Mouse (Mus musculus) heart, postnatal 25 days (tissue): ENCODE measurements at regions not wholly inside any gene's neighbourhood (a gene's known extent, or its start where the extent isn't known, plus 50 kb on each side); places are given as distances from the start of the nearest gene placed in this dataset.

ENCODE experiments used
- DNase-seq: peaks from one replicate; pipeline ENCODE4 v3.0.0; 2022; ENCODE audit warnings: low spot score
- intact Hi-C: fragments of 180-260 bp; cut with DNase I; formaldehyde crosslinking; loops from one replicate; pipeline ENCODE4 v1.15.1; 2025

DNA sequence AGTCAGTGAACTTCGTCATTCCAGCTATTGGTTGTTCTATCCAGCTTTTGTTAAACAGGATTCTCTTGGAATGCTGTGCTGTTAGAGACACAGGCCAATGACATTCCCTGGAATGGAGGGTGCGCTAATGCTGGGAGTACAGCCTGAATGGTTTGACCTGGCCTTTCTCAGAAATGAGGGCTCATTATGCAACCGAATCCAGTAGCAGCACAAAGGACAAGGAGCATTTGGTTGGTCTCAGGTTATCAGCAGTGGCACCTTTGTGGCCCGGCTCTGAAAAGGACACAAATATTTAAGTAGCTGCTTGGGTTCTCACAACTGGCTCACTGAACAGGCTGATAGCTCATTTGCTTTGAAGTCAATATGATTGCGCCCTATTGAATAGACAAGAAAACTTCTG is 1423.1 kb upstream of the A1bg start:
- intact Hi-C loops = no loop called here
- DNase-seq = no peak

DNA sequence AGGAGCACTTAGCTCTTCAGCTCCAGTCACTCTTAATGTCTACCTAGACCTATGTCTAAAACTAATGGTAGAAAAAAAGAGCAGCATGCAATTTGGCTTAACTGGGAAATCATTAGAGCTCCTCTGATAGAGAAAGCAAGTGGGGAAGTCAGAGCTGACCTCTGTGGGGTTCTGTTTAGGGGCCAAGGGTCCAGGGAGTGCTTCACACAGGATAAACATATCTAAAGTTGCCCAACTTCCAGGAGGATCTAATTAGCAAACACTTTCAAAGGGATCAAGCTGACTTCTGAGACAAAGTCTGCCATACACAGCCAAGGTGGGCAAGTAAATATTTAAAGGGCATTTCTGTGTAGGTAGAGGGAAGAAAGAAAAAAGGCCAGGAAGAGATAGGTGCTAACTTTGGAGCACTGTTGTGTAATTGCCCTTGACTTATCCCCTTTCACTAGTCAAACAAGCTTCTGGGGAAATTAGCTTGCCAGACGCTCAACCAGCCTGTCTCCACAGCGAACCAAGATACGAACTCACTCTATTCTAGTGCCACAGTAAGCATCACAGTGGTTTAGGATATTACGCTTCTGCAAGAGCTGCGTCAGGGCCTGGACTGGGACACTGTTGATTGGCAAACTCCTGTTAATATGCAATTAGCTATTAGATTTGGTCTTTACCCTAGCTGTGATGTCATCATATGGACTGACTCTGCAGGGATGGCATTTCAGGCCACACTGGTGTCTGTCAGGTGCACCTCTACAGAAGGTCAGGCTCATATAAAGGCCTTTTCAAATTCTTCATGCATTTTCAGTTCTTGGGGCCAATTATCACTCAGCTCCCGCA is 1413.9 kb upstream of the A1bg start:
- intact Hi-C loops = no loop called here
- DNase-seq = no peak

DNA sequence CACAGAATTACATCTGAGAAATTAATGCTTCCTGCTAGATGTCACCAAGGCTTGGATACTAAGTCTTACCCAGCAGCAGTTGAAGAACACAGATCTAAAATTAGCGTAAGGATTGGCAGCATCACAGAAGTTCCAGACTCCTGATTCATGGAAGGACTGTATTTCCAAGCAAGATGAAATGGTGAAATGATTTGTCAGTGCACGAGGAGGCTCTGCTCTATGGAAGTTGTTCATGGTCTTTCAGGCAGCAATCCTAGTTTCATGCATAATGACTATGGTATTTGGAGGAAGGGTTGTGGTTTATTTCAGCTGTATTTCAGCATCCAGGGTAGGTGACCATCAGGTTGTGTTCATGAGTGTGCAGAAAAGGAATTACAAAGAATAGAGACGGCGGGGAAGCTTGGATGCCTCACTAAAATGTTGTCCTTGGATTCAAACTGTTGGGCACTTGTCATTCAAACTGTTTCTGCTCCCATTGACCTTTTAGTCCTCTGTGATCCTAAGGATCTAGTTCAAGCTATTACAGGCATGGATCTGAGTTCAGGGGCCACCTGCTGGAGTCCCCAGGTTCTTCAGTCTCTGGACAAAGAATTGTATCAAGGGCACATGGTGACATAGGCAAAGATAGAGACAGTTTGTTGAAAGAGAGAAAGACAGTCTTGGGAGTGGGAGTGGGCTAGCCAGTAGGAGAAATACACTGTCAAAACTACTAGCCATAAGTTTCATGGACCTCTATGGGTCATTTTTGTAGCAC is 1411.6 kb upstream of the A1bg start:
- no peak for DNase-seq

DNA sequence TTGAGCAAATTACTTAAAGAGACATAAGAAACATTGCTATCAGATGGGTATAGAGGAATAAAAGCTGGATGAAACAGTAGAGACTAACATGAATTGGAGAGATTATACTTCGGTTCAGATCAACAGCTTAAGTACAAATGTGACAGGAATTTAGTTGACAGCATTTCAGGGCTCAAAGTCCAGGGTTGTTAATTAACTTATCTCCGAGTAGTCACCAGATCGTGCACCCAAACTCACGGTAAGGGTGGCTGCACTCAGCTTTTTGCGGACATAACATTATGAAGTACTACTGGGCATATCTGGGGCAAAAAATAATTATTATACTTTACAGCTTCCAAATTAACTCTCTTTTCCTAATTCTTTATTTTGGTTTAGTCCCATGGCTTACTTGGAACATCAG is 1409.3 kb upstream of the A1bg start:
- no peak for DNase-seq
- intact Hi-C loops = no loop called here

More for the DNA sequence above, 1411.6 kb upstream of the A1bg start:
- intact Hi-C loops = loop anchor here (2.0 kb wide), 1 partner anchor 348 kb away; no protein-coding TSS in a partner anchor

DNA sequence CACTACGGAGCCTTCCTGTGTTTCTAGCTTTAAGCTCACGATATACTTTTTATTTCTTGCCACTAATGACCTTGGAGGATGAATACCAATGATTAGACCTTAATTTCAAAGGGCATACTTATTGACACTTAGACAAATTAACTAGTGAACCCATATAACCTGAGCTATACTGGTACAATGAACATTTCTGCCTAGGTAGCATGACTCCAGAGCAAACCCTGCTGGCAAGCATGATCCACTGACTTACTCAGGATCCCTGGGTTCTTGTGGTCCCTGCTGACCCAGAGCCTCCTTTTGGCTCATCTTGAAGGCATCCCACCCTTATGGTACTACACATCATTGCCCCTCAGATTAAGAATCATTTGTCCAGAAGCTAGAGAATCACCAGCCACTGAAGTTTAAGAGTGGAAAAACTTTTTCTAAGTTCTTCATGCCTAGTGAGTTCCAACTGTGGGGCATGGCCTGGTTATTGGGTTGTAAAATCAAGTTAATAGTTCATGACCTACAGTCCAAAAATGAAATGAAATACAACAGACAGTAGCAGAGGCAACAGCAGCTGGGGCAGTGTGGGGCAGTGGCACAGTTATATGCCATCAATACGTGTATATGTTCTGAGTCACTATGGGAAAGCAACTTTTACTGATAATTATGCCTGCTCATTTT is 1408.5 kb upstream of the A1bg start:
- intact Hi-C loops = no loop called here
- no peak for DNase-seq

DNA sequence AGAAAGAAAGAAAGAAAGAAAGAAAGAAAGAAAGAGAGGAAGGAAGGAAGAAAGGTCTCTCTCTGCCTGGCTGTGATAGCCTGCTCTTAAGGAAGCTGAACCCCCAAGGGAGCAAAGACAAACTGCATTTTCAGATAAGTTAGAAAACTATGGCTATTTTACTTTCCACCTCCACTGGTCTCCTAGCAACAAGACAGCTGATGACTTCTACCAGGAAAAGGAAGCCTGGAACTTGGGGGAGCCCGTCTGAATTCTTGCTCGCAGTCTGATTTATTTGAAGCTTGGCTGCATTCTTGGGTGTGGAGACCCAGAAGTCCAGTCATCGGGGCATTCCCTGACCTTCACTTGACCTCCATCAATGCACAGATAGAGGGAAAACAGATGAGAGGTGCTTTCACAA is 1406.1 kb upstream of the A1bg start:
- DNase-seq = no peak
- intact Hi-C loops = no loop called here

DNA sequence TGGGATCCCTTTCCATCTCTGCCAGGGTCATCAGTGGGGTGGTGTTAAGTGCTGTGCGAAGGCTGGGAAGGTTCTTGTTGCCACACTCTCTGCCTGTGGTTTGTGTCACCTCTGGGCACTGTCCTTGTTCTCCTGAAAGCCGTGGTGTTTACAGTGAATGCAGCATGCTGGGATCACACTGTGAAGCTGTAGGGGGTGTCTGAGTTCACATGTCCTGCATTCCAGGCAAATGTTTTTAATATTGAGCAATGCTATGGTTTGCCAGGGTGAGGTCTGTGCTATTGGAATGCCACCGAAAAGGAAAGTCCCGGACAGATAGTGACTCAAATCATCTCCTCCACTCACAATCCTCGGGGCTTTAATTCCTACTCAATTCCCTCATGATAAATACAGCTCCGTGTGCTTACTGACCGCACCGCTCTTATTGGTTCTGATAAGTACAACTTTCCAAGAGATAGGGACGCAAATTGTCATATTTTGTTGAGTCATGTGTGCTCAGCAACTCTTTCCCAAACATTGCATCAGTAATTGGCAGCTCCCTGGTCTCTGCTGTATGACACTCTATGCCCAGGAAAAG is 1405.6 kb upstream of the A1bg start:
- intact Hi-C loops = no loop called here
- peak; percentile 57 for DNase-seq

DNA sequence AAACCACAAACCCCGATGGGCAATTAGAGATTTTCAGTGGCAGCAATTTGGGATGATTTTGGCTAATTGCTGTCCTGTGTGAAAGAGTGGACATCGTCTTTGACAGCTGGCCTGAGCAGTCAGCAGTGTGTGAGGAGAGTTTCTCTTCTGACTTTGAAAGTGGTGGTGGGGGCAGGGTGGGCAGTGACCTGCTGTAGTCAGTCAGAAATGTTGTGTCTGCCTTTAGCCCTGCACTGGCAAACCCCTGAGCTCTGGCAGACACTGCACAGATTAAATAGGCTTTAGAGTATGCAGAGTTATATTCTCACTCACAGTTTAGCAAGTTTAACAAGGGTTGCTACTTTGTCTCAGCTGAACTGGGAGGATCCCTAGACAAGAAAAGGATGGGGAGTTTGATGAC is 1404.7 kb upstream of the A1bg start:
- no peak for DNase-seq
- intact Hi-C loops = no loop called here

DNA sequence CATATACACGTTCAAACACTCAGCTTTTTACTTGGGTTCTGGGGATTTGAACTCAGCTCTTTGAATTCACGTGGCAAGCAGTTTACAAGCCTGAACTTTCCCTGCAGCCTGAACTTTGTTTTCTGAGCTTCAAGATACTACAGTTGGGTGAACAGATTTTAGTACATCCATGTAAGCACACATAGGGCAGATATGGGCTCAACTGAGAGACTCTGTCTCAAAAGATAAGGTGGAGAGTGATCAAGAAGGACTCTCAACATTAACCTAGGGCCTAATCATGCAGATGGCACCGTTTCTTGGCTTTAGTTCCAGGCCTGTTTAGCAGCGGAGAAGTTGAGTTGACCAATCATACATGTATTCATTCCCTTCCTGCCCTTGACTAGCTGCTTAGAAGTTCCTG is 1403.7 kb upstream of the A1bg start:
- intact Hi-C loops = no loop called here

DNA sequence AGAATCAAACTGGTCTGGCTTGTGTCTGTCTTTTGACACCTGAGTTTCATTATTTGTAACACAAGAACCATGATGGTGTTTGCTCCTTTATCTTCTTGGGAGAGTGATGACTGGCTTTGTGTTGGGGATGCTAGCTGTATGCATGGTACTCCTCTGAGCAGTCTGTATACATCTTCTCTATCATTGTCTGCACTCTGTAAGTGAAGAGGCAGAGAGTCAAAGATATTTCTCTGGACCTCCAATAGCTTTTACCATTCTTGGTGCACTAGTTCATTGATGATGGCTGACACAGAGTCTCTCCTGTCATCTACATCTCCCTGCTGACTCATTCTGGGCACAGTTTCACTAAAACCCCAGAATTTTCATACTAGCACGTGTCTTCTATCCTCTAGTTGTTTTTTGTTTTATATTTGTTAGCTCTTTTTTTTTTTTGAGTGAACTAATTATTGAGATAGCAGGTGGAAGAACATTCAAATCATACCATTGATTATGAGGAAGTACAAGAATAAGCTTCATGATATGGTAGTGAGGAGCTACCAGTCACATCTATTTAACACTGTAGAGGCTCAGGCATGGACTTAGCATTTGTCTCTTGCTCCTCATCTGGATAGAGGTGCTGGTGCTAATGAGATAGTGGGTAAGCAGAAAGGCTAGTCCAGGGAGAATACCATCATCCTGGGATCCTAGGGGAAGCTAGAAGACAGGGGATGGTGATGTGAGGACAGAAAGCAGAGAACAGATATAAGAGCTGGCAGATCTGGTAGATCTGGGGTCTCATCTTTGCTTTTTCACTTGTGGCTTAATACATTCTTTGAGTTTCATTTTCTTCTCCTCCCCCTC is 1402.9 kb upstream of the A1bg start:
- DNase-seq = no peak
- intact Hi-C loops = no loop called here

More for the DNA sequence above, 1403.7 kb upstream of the A1bg start:
- DNase-seq = no peak

DNA sequence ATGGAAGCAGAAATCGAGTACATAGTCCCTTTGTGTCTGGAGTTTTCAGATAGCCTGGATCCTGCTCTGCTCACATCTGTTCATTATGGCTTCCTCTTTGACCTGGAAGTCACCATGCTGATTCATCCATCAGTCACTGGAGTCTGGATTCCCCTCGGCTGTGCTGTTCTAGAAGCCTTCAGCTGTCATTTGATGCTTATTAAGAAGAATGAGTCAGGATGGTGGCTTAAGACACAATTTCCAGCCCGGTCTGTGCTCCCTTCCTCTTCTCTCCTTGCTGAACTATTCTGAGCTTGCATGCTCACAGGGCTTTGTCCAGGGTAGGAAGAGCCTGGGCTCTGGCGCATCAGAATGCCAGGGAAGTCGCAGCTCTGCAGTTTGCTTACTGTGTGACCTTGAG is 1398.2 kb upstream of the A1bg start:
- no peak for DNase-seq
- intact Hi-C loops = no loop called here

DNA sequence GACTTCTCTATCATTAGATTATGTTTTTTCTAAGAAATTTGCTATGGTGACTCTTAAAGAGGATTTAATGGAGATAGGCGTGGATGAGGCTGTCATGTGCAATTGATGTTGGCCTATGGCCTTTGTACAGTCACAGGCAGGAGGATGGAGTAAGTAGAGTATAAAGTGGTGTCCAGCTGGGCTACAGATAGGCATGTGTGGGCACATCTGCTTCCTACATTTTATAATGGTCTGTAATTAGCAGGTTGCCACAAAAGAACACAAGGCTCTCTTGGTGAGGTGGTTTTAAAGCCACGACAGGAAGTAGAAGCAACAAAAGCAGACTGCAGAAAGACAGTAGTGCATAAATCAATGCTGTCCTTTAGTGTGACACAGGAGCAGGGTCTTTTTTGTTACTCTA is 1391.6 kb upstream of the A1bg start:
- intact Hi-C loops = no loop called here
- no peak for DNase-seq

DNA sequence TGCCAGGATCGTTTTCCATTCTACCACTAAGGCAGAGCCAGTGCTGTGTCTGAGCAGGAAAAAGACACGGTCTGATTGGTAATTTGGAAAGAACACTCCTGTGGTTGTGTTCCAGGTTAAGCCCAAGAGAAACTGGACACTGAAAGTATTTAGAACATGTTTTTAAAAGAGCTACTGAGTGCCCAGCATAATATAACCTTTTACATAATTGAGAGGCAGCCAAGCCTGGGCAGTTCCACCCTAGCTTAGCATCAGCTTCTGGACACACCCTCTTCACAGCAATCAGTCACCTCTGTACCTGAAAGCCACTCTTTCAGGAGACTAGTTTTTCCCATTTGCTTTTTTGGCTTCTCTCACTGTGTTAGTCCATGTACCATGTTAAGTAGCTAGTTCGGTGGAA is 1379.4 kb upstream of the A1bg start:
- intact Hi-C loops = no loop called here
- no peak for DNase-seq

DNA sequence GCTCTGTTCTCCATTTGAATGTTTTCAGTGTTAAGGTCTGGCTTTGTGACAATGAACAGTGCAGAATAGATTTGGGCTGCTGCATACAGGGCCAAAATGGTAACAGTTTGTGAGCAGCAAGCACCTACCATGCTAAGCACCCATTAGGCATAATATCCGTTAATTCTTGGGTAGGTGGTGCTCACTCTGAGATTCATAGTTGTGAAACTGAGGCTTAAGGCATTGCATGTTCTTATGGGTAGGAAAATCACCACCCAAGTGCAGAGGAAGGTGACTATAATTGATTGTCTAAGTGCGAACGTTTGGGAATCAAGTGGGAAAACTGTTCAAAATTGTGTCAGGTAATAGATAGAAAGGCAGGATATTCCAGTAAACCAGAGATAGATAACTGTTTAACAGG is 1378.8 kb upstream of the A1bg start:
- DNase-seq = no peak
- intact Hi-C loops = no loop called here

DNA sequence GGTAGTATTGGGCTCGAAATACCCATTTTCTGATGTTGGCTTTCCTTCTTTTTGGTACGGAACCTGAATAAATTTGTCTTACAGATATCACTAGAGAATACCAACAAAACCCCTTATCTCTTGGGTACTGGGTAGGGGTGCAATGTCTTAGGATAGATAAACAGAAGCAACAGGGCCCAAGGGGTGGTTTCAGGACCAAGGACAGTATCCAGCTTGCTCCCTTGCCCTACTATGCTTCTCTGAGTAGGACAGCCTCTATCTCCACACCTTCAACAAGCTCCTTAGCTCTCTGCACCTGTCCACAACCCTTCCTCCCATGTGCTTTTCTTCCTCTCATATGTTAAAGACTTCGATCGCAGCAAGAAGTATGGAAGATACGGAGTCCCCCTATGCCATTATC is 1374.3 kb upstream of the A1bg start:
- intact Hi-C loops = no loop called here
- DNase-seq = no peak

DNA sequence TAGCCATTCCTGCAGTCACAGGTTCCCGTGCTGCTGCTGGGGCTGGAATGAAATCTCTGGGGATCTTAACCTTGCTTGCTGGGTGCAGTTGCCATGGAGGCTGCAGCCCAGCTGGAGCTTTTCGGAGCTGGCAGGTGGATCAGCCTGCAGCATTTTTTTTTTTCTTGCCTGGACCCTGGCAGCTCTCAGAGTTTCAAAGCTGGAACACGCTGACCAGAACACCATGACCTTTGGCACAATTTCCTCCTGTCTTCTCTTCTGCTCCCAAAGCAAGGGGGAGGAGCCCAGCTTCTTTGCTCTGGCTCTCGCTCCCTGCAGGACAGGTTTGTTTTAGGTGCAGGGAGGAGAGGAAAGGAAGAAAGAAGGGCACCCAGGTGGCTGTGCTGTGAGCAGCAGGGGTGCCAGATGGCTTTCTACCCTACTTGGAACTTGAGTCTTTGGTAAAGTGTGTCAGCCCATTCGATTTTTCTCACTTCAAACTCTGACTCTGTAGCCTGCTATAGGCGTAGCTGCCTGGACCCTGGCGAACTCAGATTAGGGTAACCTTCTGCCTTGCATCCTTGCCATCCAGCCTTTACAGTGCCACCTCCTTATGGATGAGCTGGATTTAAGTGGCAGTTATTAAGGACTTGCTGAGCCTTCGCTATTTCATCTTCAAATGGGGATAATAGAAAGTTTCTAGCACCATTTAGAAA is 1372.6 kb upstream of the A1bg start:
- intact Hi-C loops = no loop called here
- DNase-seq = peak; percentile 49

DNA sequence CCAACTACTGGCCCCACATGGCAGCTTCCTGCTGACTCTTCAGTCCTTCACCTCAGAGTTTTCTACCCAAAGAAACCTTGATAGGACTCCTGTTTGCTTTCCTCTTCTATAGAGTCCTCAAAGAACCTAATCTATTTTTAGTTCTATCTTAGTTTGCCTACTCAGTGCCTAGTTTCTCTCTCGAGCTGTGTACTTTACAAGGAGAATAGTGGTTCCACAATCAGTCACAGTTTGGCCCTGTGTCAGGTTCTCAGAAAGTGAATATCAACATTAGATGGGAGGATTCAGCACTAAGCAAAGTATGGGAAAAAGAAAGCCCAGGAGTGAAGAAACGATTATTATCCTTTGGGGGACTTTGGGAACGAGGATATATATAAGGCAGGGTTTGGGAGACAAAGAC is 1372.0 kb upstream of the A1bg start:
- intact Hi-C loops = no loop called here
- DNase-seq = no peak

DNA sequence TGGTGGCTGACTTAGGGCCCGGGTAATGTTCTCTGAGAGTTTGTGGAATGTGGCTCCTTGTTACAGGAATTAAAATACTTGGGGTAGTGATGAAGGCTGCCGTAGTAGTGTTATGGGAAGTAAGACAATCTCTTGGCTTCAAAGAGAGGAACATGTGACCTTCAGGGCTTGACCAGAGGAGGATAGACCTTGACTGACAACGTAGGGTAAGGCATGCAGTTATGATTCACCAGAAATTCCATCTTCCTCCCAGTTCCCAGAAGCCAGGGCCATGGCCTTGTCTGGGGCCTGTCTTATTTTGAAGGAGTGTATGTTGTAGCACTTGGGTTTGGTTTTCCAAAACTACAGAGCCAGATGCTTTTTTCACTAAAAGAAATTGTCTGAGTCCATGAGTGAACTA is 1370.1 kb upstream of the A1bg start:
- intact Hi-C loops = no loop called here
- DNase-seq = no peak

DNA sequence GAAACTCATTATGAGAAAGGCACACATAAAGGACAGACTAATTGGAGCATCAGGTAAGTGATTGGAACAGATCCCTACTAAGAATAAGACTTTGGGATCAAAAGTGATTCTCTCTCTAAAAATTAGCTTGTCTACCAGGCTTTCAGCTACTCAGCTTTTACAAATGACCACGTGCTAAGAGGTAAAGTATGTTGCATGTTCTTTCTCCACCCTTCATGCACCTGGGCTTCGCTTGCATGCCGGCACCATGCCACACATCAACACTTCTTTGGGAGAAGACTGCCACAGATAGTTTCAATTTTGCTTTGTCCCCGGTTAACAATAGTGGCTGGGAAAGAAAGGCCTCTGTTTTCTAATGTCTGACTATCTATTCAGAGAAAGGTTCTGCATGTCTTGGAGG is 1367.9 kb upstream of the A1bg start:
- intact Hi-C loops = no loop called here
- no peak for DNase-seq
